Mouse (Mus musculus): Measurements from ENCODE around the gene Myrfl. TPM values are rescaled to one million over a fixed set of nuclear protein-coding genes. Genes with fewer than 3 reads are reported as not detected.

Gene Myrfl
- polyA plus RNA-seq, 1 experiment: 0.22 TPM

DNA sequence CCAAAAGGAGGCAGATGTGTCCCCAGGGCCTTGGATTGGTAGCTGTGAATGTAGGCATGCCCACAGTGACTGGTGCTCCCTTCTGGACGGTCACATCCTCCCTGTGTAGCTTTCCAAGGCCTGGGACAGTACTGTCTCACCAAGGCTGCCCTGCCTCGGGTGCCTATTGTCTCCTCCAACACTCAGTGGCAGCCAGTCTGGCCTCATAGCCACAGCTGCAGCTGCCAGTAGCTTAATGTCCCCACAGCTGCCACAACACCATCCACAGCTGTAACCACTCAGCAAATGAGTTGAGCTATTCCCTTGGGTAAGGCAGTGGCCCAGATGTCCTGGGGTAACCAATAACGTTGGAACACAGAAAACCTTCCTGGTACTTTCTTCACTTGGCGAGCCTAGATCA lies 68.6 kb downstream of the Myrfl start:
- no peak for DNase-seq (ENCODE audit: extremely low spot score in 1 of 2, low spot score in 1 of 2)

DNA sequence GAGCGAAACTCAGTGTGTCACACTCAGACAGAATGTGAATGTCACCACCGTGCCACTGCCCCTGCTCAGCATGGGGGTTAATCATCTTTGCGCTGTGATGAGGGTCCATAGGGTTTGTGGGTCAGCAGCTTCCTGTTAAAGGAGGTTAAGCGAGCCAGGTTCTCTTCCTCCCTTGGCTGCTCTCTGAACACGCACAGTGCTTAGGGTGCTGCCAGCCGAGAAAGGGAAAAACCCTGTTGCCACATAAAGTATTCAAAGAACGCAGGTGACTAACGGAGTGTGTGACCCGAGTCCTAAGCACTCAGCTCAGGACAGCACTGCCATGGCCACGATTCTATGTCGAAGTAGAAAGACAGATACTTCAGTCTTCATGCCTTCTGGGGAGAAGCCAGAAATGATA lies 69.4 kb downstream of the Myrfl start:
- no peak for DNase-seq (ENCODE audit: extremely low spot score in 1 of 2, low spot score in 1 of 2)

DNA sequence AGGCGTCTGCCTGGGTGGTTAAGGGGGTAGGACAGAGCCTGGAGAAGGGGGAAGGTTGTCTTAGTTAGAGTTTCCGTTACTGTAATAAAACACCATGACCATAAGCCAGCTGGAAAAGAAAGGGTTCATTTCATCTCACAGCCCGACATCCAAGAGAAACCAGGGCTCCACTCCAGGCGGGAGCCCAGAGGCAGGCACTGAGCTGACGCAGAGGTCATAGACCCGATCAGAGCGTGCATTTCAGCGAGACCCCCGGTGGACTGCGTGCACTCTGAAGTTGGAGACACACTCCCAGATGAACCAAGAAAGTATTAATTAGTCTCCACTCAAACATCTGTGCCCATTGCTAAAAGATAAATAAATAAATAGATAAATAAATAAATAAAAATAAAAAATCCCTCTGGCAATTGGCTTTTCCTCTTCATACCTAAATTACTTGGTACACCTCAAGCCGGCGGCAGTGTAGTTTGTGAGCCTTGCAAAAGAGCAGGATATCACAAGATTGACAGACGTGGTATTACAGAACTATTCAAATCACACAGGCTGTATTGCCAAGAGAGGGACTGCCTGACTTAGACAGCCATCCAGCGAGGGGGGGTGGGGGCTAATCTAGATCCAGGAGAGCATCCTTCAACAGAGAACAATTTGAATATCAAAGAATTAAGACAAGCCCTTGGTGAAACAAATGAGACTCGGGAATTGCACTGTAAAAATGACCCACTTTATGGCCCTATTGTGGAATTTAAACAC lies 81.2 kb downstream of the Myrfl start:
- DNase-seq (ENCODE audit: extremely low spot score in 1 of 2, low spot score in 1 of 2): no peak

DNA sequence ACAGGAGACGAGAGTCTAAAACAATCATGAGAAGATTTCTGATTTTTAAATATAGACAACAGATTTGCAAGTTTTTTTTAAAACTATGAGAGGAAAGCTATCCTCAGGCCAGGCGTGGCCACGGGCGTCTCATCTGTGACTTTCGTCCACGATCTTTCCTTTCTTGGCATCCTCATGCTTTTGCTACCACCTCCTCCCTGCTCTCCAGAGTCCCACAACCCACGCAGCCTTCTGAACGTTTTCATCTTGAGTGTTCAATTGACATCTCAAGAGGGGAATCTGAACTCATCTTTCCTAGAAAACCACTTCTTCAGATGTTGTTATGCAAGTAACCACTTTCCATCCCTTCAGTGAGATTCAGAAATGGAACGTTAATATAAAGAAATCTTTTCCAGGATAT lies 83.6 kb downstream of the Myrfl start:
- DNase-seq (ENCODE audit: extremely low spot score in 1 of 2, low spot score in 1 of 2): peak in 1 of 2 experiments; percentile 14

DNA sequence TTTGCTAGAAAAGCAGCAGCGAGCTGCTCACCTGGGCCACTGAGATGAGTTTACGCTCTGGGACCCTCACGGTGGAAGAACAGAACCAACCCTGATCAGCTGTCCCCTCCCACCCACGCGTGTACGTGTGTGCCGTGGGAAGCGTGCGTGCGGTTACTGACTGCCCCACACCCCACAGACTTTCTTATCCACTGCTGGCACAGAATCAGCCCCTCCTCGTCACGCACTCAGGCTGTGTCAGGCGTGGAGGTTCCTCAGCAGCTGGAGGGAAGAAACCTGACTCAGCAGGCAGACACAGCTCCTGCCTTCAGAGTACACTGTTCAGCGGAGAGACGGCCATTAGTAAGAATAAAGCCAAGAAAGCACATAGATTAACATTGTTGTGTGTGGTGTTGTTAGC lies 86.0 kb downstream of the Myrfl start:
- peak; percentile 14 to 62 for DNase-seq (ENCODE audit: extremely low spot score in 1 of 2, low spot score in 1 of 2)

DNA sequence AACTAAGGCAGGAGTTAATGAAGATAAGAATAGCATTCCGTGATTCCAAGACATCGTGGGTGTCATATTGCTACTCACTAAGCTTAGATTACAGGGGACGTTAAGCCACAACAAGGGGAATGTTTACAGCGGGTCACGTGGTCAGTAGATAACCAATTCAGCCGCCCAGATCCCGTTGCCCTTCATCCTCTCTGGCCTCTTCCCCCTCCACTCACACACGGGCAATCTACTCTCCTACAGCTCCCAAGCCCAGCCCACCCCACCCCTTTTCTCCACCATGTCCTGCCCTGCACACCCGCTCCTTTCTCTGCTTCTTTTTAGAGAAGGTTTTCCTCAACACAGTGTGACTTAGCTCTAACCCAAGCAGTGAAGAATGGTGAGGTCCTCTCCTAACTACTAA lies 87.3 kb downstream of the Myrfl start:
- no peak for DNase-seq (ENCODE audit: extremely low spot score in 1 of 2, low spot score in 1 of 2)

DNA sequence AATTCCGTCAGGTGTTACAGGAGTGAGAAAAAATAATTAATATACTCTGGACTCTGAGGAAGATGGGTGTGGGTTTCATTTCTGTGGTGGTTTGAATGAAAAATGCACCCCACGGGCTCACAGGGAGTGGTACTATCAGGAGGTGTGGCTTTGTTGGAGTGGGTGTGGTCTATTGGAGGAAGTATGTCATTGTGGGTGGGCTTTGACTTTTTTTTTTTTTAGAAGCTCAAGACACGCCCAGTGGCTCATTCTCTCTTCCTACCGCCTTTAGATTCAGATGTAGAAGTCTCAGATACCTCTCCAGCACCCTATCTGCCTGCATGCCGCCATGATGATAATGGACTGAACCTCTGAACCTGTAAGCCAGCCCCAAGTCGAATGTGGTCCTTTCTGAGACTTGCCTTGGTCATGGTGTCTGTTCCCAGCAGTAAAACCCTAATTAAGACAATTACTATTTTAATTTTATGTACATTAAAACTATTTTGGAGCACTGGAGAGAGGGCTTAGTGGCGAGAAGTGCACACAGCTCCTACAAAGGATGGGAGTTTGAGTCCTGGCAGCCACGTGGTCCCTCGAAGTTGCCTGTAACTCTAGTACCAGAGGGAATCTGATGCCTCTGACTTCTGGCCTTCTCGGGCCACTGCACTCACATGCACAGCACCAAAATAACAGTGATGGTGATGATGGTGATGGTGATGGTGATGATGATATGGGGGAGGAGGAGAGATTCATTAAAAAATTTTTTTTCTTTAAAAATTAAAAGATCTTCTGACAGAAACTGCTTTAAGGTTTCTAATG lies 88.0 kb downstream of the Myrfl start:
- DNase-seq (ENCODE audit: extremely low spot score in 1 of 2, low spot score in 1 of 2): no peak

DNA sequence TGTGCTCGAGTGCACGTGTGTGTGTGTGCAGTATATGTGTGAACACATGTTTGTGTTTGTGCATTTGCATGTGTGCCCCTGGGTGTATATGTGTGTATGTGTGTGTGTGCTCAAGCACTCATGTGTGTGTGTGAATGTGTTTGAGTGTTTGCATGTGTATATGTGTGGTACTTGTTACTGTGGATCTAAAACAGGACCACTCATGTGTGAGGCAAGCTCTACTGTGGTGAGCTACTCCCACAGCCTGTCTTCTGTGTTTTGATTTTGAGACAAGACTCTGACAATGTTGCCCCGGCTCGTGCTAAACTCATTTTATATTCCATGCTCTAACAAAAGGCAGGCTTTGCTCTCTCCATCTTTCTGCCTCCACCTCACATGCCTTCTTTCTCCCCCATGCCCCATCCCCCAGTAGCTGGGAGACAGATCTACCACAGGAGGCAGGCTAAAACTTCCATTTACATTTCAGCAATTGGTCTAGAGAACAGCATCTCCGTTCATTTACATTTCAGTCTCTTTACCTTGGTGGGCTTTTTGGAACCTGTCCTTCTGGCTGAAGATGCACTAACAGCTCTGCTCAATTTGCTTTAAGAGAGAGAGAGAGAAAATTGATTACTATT lies 94.4 kb downstream of the Myrfl start:
- DNase-seq (ENCODE audit: extremely low spot score in 1 of 2, low spot score in 1 of 2): no peak

DNA sequence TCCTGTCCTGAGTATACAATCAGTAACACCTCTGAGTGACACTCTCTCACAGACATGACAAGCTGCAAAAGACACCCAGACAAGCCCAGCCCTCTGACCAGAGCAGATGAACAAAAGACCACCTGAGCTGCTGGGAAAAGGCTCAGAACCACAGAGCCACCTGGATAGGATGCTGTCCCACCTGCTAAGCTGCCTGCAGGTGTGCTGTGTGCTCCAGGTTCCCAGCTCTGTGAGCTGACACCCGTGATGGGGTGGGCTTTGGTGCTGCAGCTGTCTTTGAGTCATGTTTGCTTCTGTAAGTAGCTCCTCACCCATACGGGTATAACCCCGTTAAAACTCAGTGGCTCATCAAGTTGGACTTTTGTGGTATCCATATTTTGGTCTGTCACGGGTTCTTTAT lies 95.4 kb downstream of the Myrfl start:
- no peak for DNase-seq (ENCODE audit: extremely low spot score in 1 of 2, low spot score in 1 of 2)

DNA sequence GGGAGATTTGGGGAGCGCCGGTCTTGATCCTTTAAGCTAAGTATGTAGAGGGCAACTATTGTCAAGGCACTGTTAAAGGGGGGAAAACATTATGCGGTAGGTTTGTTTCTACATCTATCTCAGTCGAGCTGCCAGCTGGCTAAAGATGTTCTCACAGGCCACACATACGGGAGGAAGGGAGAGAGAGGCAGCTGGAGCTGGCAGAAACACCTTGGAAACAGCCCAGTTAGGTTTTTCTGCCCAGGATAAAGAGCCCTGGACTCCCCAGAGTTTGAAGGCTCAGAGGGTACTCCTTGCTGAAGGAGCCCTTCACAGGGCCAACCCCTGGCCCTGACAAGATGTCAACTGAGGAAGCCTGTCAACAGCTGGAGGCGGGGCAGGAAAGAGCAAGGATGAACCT lies 100.7 kb downstream of the Myrfl start:
- DNase-seq (ENCODE audit: extremely low spot score in 1 of 2, low spot score in 1 of 2): no peak

DNA sequence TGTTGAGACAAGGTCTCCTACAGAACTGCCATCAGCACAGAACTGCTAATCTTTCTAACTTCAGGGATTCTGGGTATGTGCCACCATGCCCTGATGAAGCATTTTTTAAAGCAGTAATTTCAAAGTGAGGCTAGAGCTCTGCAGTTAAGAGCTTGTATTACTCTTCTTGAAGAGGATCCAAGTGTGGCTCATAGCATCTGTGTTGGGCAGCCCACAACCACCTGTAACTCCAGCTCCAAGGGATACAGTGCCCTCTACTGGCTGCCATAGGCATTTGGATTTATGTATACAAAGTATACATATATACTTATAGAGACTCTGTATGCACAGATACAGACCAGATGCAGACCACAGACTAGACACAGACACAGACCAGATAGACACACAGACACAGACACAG lies 107.6 kb downstream of the Myrfl start:
- DNase-seq (ENCODE audit: extremely low spot score in 1 of 2, low spot score in 1 of 2): peak; percentile 38 to 64

DNA sequence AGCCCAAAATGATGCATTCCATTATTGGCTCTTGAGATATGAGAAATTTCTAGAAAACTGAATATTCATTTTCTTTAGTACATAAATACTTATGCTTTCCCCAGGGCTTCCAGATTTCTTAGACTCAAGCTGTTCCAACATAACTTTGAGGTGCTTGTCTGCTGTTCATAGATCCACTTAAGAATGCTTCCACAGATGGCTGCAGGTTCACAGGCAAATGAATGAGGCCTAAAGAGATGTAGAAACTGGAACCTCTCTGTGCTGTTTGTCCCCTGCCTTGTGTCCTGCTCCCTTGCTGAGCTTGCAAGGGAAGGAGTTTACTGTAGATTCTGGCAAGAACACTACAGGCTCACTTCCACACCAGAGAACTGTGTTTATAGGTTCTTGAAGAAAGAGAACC lies 108.3 kb downstream of the Myrfl start:
- peak in 1 of 2 experiments; percentile 7 for DNase-seq (ENCODE audit: extremely low spot score in 1 of 2, low spot score in 1 of 2)

DNA sequence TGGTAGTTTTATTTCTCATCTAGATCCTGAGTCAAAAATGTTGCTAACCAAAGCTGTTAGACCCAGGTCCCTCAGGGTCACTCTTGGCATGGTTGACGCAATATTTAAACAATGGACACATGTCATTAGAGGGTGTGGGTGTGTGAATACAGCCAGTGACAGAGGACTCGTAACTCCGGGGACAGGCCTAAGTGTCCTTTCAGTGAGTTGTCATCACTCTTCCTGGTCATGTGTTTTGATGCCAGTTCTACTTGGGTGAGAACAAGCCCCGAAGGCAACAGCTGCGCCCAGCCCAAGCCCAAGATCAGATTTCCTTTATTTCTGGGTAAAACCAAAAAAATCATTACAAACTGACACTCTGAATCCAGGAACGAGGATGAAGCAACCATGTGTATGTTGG lies 112.6 kb downstream of the Myrfl start:
- no peak for DNase-seq (ENCODE audit: extremely low spot score in 1 of 2, low spot score in 1 of 2)

DNA sequence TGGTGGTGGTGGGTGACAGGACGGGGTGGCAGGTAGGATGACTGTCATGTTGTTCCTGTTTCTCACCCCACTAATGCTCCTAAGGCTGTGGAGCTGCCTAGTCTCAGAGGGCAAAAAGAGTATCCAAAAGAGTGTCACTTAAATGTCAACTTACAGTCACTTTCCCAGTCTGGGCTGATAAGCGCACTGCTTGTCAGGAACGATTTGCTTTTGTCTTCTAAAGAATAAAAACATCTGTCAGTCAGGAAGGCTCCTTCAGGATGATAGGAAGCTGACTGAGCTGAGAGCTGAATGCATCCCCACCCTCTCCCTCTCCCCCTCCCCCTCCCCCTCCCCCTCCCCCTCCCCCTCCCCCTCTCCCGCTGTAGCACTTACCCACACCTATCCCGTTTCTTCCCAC lies 113.7 kb downstream of the Myrfl start:
- DNase-seq (ENCODE audit: extremely low spot score in 1 of 2, low spot score in 1 of 2): no peak

DNA sequence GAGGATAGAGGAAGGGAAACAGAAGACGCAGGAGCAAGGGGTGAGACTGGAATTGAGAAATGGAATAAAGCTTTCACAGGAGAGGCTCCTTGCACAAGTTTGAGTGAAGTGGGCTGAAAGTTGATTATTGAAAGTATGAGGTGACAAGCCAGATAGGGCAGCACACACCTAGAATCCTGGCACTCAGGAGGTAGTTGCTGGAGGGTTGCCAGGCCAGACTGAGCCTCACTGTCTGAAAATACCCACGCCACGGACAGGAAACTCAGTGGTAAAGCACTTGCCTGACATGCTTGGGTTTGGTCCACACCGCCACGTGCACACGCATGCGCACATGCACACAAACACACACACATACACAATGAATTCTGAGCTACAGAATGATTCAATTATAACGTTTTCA lies 118.8 kb downstream of the Myrfl start:
- no peak for DNase-seq (ENCODE audit: extremely low spot score in 1 of 2, low spot score in 1 of 2)

DNA sequence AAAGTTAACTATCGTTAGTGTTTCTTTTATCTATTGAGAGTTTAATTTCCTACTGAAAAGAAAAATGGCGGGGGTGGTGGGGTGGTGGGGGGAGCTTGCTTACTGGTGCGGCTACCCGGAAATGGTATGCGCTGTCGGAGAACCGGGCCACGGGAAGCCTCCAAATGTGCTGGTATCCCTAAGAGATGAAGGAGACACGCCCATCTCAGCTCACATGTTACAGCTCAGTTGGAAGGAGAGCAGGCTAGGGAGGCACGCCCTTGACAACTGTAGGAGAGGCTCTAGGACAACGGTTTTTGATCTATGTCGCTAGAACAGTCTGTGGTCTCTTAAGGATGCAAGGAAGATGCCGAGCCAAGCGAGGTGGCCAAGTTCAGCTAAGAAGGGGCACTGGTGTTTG lies 119.9 kb downstream of the Myrfl start:
- no peak for DNase-seq (ENCODE audit: extremely low spot score in 1 of 2, low spot score in 1 of 2)

DNA sequence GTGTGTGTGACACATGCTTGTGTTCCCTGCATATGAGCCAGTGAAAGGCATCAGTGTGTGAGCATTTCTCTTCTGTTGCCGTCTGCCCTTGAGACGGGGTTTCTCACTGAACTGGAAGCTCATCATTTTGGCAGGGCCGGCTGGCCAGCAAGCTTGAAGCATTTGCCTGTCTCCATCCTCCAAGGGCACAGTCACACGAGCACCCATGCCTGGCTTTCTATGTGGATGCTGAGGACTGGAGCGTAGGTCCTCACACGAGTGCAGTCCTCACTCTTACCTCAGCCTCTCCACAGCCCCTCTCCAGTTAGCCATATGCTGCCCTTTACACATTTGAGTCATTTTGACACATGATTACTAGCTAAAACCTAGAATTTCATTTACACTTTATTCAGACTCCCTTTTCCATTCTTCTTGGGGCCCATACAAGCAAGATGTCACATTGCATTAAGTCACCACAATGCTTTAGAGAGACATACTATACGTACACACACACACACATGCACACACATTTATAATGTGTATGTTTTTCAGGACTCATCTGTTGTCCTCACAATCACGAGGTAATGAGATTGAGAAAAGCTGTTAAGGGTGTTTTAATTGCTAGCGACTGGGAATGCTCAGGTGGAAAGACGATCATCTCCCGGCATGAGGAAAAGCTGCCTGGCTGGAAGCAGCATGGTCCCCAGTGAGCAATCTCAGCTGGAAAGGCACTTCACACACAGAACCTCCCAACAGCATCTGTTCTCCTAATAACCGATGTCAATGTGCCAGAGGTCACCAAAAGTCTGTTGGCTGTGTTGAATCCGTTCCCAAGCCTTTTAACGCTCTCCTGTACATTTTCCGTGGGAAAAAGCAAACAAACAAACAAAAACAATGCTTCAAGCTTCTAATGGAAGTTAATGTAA lies 122.6 kb downstream of the Myrfl start:
- DNase-seq (ENCODE audit: extremely low spot score in 1 of 2, low spot score in 1 of 2): no peak

DNA sequence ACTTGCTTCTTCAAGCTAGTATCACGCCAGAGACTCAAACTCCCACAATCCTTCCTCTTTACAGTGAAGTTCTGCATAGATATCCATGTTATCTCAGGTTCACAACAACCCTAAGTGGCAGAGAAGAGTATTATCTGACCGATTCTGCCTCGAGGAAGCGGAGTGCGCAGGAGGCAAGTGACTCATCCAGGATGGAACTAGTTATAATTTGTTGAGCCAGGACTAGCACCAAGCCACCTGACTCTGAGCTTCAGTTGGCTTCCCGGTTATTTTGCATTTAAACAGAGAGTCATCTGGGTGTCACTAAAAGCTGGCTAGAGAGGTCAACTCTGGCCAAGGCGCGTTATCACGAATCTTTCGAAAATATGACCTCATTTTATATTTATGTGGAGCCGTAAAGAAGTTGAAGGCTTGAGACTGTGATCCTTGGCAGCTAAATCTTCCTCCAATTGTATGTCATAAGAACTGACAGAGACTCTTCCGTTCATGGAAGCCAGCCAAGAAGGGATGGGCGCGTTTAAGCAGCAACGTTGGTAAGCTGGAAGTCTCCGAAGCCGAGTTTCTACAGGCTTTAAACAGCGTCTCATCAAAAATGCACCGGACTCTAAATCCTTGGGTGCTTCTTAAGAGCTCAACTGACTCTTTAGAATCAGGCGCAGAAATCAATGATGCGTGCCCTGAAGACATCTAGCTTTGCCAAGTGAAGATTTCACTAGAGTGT lies 125.3 kb downstream of the Myrfl start:
- peak in 1 of 2 experiments; percentile 15 for DNase-seq (ENCODE audit: extremely low spot score in 1 of 2, low spot score in 1 of 2)

DNA sequence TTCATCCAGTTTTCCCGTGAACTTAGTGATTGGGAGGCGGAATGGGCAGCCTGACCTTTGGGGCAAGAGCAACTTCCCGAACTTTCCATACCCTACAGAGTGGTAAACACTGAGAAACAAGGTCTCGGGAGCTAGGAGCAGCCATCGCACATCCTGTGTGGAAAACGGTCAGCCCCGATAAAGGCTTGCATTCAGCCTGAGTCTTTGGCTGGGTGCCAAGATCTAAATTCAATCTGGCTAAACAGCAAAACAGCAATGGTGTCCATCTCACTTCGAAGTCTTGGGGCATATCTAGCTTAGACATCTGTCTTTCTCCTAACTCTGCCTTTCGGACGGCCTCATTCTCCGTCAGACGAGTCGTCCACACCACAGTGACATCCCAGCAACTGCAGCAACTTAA lies 128.1 kb downstream of the Myrfl start:
- DNase-seq (ENCODE audit: extremely low spot score in 1 of 2, low spot score in 1 of 2): no peak

DNA sequence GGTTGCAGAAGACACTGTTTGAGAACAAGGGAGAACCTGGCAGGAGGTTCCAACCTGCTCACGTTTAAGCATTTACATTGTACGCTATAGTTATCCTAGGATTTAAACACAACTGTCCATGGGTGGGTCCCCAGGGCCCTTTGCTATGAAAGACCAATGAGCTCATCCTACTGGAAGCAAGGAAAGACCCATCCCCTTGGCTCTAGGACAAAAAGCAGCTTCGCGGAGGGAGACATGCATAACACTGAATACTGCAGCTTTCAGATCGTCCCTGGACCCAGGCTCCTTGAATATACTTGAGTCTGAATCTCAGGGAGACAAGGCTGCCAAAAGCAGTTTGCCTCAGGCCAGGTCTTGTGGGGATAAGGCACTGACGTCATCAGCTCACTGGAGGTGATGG lies 130.2 kb downstream of the Myrfl start:
- no peak for DNase-seq (ENCODE audit: extremely low spot score in 1 of 2, low spot score in 1 of 2)

Measured in frontal cortex, adult 2 months (tissue).